Mouse (Mus musculus) limb, embryonic 13.5 days (tissue): Measurements from ENCODE around the gene Abcb1b. TPM values are rescaled to one million over a fixed set of nuclear protein-coding genes. Genes with fewer than 3 reads are reported as not detected.
A peak's percentile ranks its signal among the peaks of the same experiment; 100 is the strongest.
"Not testable (repeated sequence)": the region's sequence is repeated elsewhere in the genome, so short reads cannot be mapped to it uniquely, and the experiment has no call there.

Experiments used
- ATAC-seq: fragments of 200-750 bp; cut with Nextera tagmentation; 2 replicates; pipeline ENCODE4 v1.8.0; 2017; ENCODE audit warnings: low read depth, moderate number of reproducible peaks, moderate TSS enrichment; ENCODE audit not compliant: low FRiP score
- H3K27ac ChIP-seq: fragments of 300-500 bp; sonication (generic); 2 replicates; pipeline ENCODE4 v1.5.1; 2015; ENCODE audit warnings: inconsistent platforms, mild to moderate bottlenecking, moderate library complexity
- H3K27me3 ChIP-seq: fragments of 300-500 bp; sonication (generic); 2 replicates; pipeline ENCODE4 v1.6.1; 2015; ENCODE audit warnings: mild to moderate bottlenecking, inconsistent platforms
- H3K36me3 ChIP-seq: fragments of 300-500 bp; sonication (generic); 2 replicates; pipeline ENCODE4 v1.6.1; 2015; ENCODE audit warnings: inconsistent platforms, mild to moderate bottlenecking, moderate library complexity
- H3K4me1 ChIP-seq: fragments of 300-500 bp; sonication (generic); 2 replicates; pipeline ENCODE4 v1.6.1; 2015; ENCODE audit warnings: inconsistent platforms
- H3K4me2 ChIP-seq: fragments of 300-500 bp; sonication (generic); replicated peaks from 2 replicates; pipeline ENCODE4 v1.6.1; 2015; ENCODE audit warnings: inconsistent platforms, mild to moderate bottlenecking, moderate library complexity
- H3K4me3 ChIP-seq: fragments of 300-500 bp; sonication (generic); 2 replicates; pipeline ENCODE4 v1.5.1; 2015; ENCODE audit warnings: moderate library complexity, mild to moderate bottlenecking, inconsistent platforms
- H3K9ac ChIP-seq: fragments of 300-500 bp; sonication (generic); 2 replicates; pipeline ENCODE4 v1.6.1; 2015; ENCODE audit warnings: mild to moderate bottlenecking, inconsistent platforms
- H3K9me3 ChIP-seq: fragments of 300-500 bp; sonication (generic); 2 replicates; pipeline ENCODE4 v1.6.1; 2016; ENCODE audit warnings: inconsistent platforms
- WGBS: fragments of 180-500 bp; shearing (Covaris S2); methylation state at CpG from one replicate; pipeline ENCODE4 v1.1.7; 2015; 5-methylcytosine and 5-hydroxymethylcytosine counted together
- polyA plus RNA-seq: library from polyadenylated mRNA; unstranded; fragments of >200 nt; fragmentation: Nextera tagmentation; extraction: Ambion mirVana; gene quantifications from 2 replicates; pipeline ENCODE4 v1.2.1, GENCODE M21; 2015

Abcb1b gene
- polyA plus RNA-seq, 1 experiment from 2014 or later: 2.5 TPM

- WGBS: 60% methylated on average over 8 of the region's 8 CpGs
- Histone ChIP-seq H3K9me3 (no peaks in the 10 kb centered on the region), H3K4me2 (no peak overlapping the region), H3K9ac (no peak overlapping the region), H3K27ac (no peak overlapping the region), H3K4me3 (no peak overlapping the region), H3K4me1 (peaks cover 7% of the 10 kb centered on the region), H3K27me3 (no peaks in the 10 kb centered on the region), H3K36me3 (no peaks in the 10 kb centered on the region)
- no peak for ATAC-seq
Measured at GRCm38 (mm10) chr5:8838661-8839438, 40.9 kb downstream of the Abcb1b start.

DNA sequence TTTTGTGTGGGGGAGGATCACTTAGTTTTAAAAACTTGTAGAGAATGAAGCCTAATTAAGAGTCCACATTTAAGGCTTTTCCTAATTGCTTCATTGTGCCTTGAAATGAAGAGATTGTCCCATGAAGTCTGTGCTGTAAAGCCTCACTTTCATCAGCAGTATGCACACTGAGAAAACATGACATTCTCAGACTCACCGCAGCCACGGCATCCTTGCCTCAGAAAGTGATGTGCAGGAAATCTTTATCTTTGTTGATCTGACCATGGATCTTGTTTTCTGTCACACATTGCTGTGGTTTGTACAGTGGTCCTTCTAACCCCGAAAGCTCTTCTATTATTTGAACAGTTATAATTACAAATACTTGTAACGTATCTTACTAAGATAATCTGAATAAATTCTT is 41.7 kb downstream of the Abcb1b start:
- H3K4me1 ChIP-seq: peaks cover 7% of the 10 kb centered on the region
- H3K9ac ChIP-seq: no peak overlapping the region
- H3K4me2 ChIP-seq: no peak overlapping the region
- H3K9me3 ChIP-seq: no peaks in the 10 kb centered on the region
- no peaks in the 10 kb centered on the region for H3K27me3 ChIP-seq
- H3K4me3 ChIP-seq: no peak overlapping the region
- H3K36me3 ChIP-seq: no peaks in the 10 kb centered on the region
- WGBS: 87% methylated on average over 4 of the region's 4 CpGs
- no peak for ATAC-seq
- no peak overlapping the region for H3K27ac ChIP-seq

DNA sequence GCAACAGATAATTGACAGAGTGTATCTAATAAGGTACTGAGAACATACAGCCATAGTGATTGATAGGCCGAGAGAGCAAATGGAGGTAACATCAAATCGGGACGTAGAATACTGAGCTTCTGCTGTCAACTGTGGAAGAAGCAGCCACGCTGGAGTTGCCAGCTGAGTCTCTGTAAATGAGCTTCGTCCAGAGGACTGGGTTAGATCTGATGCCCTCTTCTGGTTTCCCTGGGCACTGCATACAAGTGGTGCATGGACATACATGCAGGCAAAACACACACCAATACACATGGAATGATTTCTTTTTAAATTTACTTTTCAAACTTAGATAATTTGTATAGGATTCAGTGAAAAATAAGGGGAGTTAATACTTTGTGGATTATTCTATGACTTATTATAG is 42.9 kb downstream of the Abcb1b start:
- Histone ChIP-seq H3K4me1 (peaks cover 7% of the 10 kb centered on the region), H3K4me3 (no peak overlapping the region), H3K9ac (no peak overlapping the region), H3K9me3 (no peaks in the 10 kb centered on the region), H3K4me2 (no peak overlapping the region), H3K36me3 (no peaks in the 10 kb centered on the region), H3K27me3 (no peaks in the 10 kb centered on the region), H3K27ac (no peak overlapping the region)
- no peak for ATAC-seq
- 42% methylated on average over 5 of the region's 5 CpGs for WGBS

- H3K36me3 ChIP-seq: no peaks in the 10 kb centered on the region
- H3K4me3 ChIP-seq: no peak overlapping the region
- H3K4me2 ChIP-seq: no peak overlapping the region
- no peak for ATAC-seq
- H3K9me3 ChIP-seq: no peaks in the 10 kb centered on the region
- WGBS: 36% methylated on average over 3 of the region's 3 CpGs
- no peak overlapping the region for H3K9ac ChIP-seq
- H3K4me1 ChIP-seq: peaks cover 7% of the 10 kb centered on the region
- no peaks in the 10 kb centered on the region for H3K27me3 ChIP-seq
- H3K27ac ChIP-seq: no peak overlapping the region
Measured at GRCm38 (mm10) chr5:8842815-8843214, 44.9 kb downstream of the Abcb1b start.

- H3K4me3 ChIP-seq, ATAC-seq, H3K9ac ChIP-seq, H3K4me1 ChIP-seq, H3K9me3 ChIP-seq, H3K36me3 ChIP-seq, H3K27me3 ChIP-seq, H3K4me2 ChIP-seq, H3K27ac ChIP-seq: not testable (repeated sequence)
- WGBS: 73% methylated on average over 7 of the region's 9 CpGs
Measured at GRCm38 (mm10) chr5:8848607-8849575, 50.9 kb downstream of the Abcb1b start.

DNA sequence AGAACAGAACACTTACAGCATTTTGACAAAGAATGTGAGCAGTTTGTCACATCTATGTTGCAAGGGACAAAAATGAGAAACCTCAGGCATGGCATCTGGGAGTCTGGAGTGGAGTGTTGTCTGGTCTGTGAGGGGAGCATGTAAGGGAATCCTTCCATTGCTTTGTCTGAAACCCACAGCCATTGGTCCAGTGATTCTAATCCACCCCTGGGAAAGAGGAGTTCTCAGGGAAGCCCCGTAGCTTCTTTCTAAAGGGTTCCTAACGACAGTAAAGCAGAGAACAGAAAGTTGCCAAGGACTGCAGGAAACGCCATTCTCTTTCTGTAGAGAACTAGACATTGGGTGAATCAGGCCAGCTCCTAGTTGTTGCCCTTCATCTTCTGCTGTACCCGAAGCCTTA is 52.9 kb downstream of the Abcb1b start:
- H3K4me2 ChIP-seq: no peak overlapping the region
- 69% methylated on average over 4 of the region's 4 CpGs for WGBS
- H3K9me3 ChIP-seq: no peaks in the 10 kb centered on the region
- no peak overlapping the region for H3K27ac ChIP-seq
- no peaks in the 10 kb centered on the region for H3K27me3 ChIP-seq
- no peak for ATAC-seq
- H3K36me3 ChIP-seq: no peaks in the 10 kb centered on the region
- no peaks in the 10 kb centered on the region for H3K4me1 ChIP-seq
- no peak overlapping the region for H3K4me3 ChIP-seq
- H3K9ac ChIP-seq: no peak overlapping the region

DNA sequence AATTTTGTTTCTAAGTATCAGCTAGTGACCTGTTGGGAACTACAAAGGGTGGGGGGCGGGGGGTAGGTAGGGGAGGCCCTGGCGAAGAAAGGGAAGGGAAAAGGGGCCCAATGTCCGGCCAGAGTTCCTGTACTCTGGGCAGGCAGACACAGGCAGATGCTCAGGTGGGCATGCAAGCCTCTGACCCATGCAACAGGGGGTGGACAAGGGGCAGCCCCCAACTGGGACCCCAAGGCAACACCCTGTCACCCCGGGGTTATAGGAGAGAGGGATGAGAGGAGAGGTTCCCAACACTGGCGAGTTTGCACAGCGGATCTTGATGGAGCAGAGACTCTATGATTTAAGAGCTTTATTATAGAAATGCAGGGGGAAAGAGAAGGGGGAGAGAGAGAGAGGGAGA is 59.3 kb downstream of the Abcb1b start:
- no peak overlapping the region for H3K9ac ChIP-seq
- ATAC-seq: no peak
- no peaks in the 10 kb centered on the region for H3K36me3 ChIP-seq
- H3K27ac ChIP-seq: no peak overlapping the region
- H3K9me3 ChIP-seq: no peaks in the 10 kb centered on the region
- no peak overlapping the region for H3K4me2 ChIP-seq
- no peak overlapping the region for H3K4me3 ChIP-seq
- no peaks in the 10 kb centered on the region for H3K27me3 ChIP-seq
- WGBS: 60% methylated on average over 6 of the region's 6 CpGs
- H3K4me1 ChIP-seq: no peaks in the 10 kb centered on the region

DNA sequence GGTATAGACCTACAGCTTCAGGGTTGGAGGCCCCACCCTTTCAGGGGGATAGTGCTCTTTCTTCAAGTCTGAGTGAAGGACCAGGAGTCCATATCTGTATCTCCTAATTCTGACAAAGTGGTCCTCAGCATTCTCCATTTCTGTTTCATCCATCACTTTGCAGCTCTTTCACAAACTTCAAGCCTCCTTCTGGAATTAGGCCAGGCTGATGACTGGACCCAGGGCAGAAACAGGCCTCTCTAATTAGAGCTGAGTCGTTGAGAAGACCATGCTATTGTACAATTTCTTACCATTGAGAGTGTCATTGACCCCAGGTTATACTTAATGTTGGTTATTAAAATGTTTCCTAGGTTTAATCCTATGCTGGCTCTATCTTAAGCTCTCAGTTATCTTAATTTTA is 63.9 kb downstream of the Abcb1b start:
- ATAC-seq: no peak
- no peaks in the 10 kb centered on the region for H3K4me1 ChIP-seq
- WGBS: 51% methylated on average over 1 of the region's 1 CpGs

DNA sequence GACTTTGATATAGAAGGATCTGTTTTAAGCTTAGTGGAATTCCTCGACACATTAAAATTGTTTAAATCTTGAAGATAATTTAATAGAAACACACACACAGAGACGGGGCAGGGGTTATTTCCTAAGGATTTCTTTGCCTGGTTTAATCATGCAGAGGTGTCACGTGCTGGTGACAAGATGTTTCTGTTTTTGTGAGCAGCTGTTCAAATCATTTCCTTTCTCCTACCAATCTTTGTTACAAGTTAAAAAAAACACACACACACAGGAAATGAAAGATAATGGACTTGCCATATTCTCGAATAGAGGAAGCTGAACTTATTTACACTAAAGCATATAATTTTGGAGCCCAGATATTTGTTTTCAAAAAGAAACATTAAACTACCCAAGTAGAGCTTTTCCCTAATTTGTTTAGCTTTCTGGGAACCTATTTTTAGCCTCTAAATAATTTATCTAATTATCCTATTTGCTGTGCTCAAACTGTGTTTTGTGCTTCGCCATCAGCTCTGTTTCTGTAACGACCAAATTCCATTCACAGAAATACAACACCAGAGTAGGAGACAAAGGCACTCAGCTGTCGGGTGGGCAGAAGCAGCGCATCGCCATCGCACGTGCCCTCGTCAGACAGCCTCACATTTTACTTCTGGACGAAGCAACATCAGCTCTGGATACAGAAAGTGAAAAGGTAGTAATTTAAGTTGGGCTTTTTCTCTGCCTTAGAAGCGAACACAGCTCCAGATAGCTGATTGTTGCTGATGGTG is 65.8 kb downstream of the Abcb1b start:
- H3K4me3 ChIP-seq: no peak overlapping the region
- no peaks in the 10 kb centered on the region for H3K9me3 ChIP-seq
- no peak overlapping the region for H3K27ac ChIP-seq
- 0 out of 2 replicates have a peak, but pooled peaks have one; percentile 30 for ATAC-seq
- no peaks in the 10 kb centered on the region for H3K27me3 ChIP-seq
- no peaks in the 10 kb centered on the region for H3K36me3 ChIP-seq
- no peak overlapping the region for H3K4me2 ChIP-seq
- H3K9ac ChIP-seq: no peak overlapping the region
- H3K4me1 ChIP-seq: no peaks in the 10 kb centered on the region
- 54% methylated on average over 14 of the region's 14 CpGs for WGBS

More for the DNA sequence above, 63.9 kb downstream of the Abcb1b start:
- Histone ChIP-seq H3K27me3 (no peaks in the 10 kb centered on the region), H3K27ac (no peak overlapping the region), H3K9me3 (no peaks in the 10 kb centered on the region), H3K36me3 (no peaks in the 10 kb centered on the region), H3K4me2 (no peak overlapping the region), H3K4me3 (no peak overlapping the region), H3K9ac (no peak overlapping the region)

- not testable (repeated sequence) for H3K27me3 ChIP-seq, H3K4me1 ChIP-seq, H3K4me2 ChIP-seq, H3K36me3 ChIP-seq, H3K9me3 ChIP-seq, ATAC-seq, H3K4me3 ChIP-seq, H3K9ac ChIP-seq, H3K27ac ChIP-seq
- 97% methylated on average over 11 of the region's 11 CpGs for WGBS
Measured at GRCm38 (mm10) chr5:8865630-8866029, 67.7 kb downstream of the Abcb1b start.

GRCm38 (mm10) chr5:8866366-8866765 is 68.4 kb downstream of the Abcb1b start:
- Histone ChIP-seq H3K27me3 (no peaks in the 10 kb centered on the region), H3K36me3 (no peaks in the 10 kb centered on the region), H3K4me1 (no peaks in the 10 kb centered on the region), H3K9ac (no peak overlapping the region), H3K9me3 (no peaks in the 10 kb centered on the region), H3K4me2 (no peak overlapping the region), H3K27ac (no peak overlapping the region), H3K4me3 (no peak overlapping the region)
- WGBS: 54% methylated on average over 5 of the region's 5 CpGs
- no peak for ATAC-seq

DNA sequence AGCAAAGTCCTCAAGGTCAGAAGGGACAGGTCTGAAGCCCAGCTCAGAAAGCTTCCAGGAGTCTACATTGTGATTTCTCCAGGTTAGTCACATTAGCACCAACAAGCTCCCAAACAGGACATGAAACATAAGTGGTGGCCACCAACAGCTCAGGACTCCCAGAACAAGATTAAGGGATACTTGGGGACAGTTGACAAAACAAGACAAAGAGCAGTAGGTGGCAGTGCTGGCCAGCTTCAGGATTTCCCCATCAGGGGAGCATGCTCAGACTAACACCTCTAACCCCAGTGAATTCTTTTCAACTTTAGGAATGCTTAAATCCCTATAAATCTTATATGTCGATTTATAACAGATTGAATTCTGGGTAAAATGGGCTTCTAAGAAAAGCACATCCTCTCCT is 70.1 kb downstream of the Abcb1b start:
- Histone ChIP-seq H3K4me1 (no peaks in the 10 kb centered on the region), H3K4me2 (no peak overlapping the region), H3K9ac (no peak overlapping the region), H3K27ac (no peak overlapping the region), H3K4me3 (no peak overlapping the region), H3K36me3 (no peaks in the 10 kb centered on the region), H3K9me3 (no peaks in the 10 kb centered on the region), H3K27me3 (no peaks in the 10 kb centered on the region)
- no peak for ATAC-seq
- 22% methylated on average over 1 of the region's 1 CpGs for WGBS
